Mouse (Mus musculus): Measurements from ENCODE around the gene Gm10964.

GRCm38 (mm10) chr3:103695556-103695955 lies 43.6 kb upstream of the Gm10964 start:
- TF ChIP-seq CTCF (IDR thresholded peaks at IDR 0.05; ENCODE audit: low read depth), result no peak
- no peak for TF ChIP-seq EP300 (optimal IDR thresholded peaks at IDR 0.05)
